Mouse (Mus musculus) splenic B cell, adult 2 months (primary cell): ENCODE data around the gene Lmod1.

Experiments used
- DNase-seq: peaks from one replicate; pipeline ENCODE4 v3.0.0-alpha.2; 2011; ENCODE audit warnings: low read depth, low spot score
- H3K27me3 ChIP-seq: 2 replicates; pipeline ENCODE4 v1.6.1; 2012; ENCODE audit warnings: mild to moderate bottlenecking, low read length, moderate library complexity, mixed read lengths; ENCODE audit not compliant: control insufficient read depth, poor library complexity, insufficient read depth, severe bottlenecking
- H3K36me3 ChIP-seq: 2 replicates; pipeline ENCODE4 v1.6.1; 2012; ENCODE audit warnings: mild to moderate bottlenecking, low read length, moderate library complexity, mixed read lengths; ENCODE audit not compliant: control insufficient read depth, poor library complexity, insufficient read depth, severe bottlenecking

Gene Lmod1

DNA sequence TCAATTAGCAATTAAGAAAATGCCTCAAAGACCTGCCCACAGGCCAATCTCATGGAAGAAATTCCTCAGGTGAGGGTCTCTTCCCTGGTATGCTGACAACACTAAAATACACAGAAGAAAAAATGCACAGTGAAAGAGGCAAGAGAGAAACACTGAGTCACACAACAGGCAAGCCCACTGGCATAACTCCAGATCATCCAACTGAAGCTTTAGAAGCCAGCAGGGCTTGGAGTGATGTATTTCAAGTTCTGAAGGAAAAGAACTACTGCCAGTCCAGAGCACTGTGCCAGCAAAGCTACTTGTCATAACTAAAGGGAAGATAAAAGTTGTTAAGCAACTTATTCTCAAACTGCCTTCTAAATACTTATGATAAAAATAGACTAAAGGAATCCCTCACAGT is 89.4 kb downstream of the Lmod1 start:
- no peak for DNase-seq
- H3K36me3 ChIP-seq, result peaks cover 16% of the 10 kb centered on the region
- H3K27me3 ChIP-seq, result no peaks in the 10 kb centered on the region
